Mouse (Mus musculus) stomach, postnatal 0 days (tissue): ENCODE measurements around the gene Celf2.

Experiments
- CTCF ChIP-seq: IDR thresholded peaks from 2 replicates; pipeline ENCODE4 v1.5.1; 2016; ENCODE audit warnings: antibody characterized with exemption, low read depth, mild to moderate bottlenecking, moderate library complexity
- EP300 ChIP-seq: optimal IDR thresholded peaks from 2 replicates; pipeline ENCODE3; 2016; ENCODE audit warnings: antibody characterized with exemption

DNA sequence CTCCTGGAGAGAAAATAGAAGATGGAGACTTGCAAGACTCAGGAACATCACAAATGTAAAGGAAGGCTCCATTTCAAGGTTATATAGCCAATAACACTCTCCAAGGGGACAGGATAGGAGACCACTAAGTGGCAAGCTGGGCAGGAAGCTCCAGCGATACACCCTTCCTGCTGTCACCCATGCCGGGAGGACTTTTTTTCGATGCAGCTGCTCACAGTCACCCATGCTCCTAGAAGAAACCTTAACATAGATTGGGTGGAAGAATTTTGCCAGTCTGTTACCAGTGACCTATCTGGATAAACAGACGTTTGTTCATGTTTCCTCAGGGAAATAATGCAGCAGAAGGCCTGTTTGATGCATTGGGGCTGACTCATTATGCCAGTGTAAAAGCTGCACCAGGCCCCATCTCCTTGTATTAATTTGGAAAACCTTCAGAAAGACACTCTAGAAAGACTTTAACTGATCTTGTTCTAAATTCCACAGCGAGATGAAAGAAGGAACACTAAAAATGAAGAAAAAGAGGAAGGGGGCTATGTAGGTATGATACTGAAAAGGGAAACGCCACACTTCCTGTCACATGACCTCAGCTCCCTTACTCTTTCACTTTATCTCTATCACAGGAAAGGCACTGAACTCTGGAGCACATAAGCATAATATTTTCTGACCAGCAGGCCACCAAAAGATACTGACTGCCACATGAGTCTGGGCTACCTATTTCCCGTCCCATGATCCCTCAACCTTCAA lies 798.5 kb downstream of the Celf2 start:
- TF ChIP-seq CTCF (no peak), EP300 (no peak)
